In genomic region chr2:24416668-24417067, GRCm38 (mm10) we compare ENCODE assay signal across 8 mouse cellular contexts. TPM values are rescaled to one million over a fixed set of nuclear protein-coding genes. Genes with fewer than 3 reads are reported as not detected.
DNase-seq lines count a peak whose midpoint lies in the region; ATAC-seq and TF ChIP-seq lines count a peak whose summit lies in the region.
"Had no signal": no experiment of that assay in that cellular context is flagged by ENCODE, and none has a peak within 500 bp of the region (broad histone marks: within the 10 kb centered on the region; RNA-seq: fewer than 3 reads in every experiment).

No protein-coding gene starts in this region.

- peak; percentile 21 for DNase-seq in thymus, adult 2 months
- no peak for DNase-seq in thymus, postnatal 0 days (ENCODE audit: low spot score)
- DNase-seq in hindbrain, postnatal 0 days (ENCODE audit: low spot score), result peak; percentile 54
- DNase-seq in midbrain, embryonic 10.5 days (ENCODE audit: low spot score), result peak; percentile 14
- DNase-seq in stomach, postnatal 0 days (ENCODE audit: low spot score), result no peak
- DNase-seq in cerebellum, adult 11-12 months, result no peak
- no peak for DNase-seq in frontal cortex, postnatal 36 days (ENCODE audit: low spot score in 2 of 2)
- DNase-seq: lung, postnatal 4 days had no signal

- no peak overlapping the region for H3K4me3 ChIP-seq in thymus, adult 2 months (ENCODE audit: control insufficient read depth, insufficient read depth, low read length)
- H3K4me3 ChIP-seq in hindbrain, postnatal 0 days (ENCODE audit: low read length), result no peak overlapping the region
- no peak overlapping the region for H3K4me3 ChIP-seq in midbrain, embryonic 10.5 days
- no peak overlapping the region for H3K4me3 ChIP-seq in stomach, postnatal 0 days (ENCODE audit: low read depth, low read length)

- no peak overlapping the region for H3K27ac ChIP-seq in thymus, adult 2 months (ENCODE audit: control insufficient read depth, insufficient read depth, low read length)
- H3K27ac ChIP-seq in hindbrain, postnatal 0 days, result peak overlapping the region; percentile 27; the same call in 1 of the 2 replicates
- no peak overlapping the region; the same call in 1 of the 2 replicates for H3K27ac ChIP-seq in midbrain, embryonic 10.5 days (replicated peaks)
- no peak overlapping the region for H3K27ac ChIP-seq in stomach, postnatal 0 days (replicated peaks)

- no peak overlapping the region for H3K4me2 ChIP-seq in hindbrain, postnatal 0 days (ENCODE audit: low read depth, low read length)
- H3K4me2 ChIP-seq in stomach, postnatal 0 days (replicated peaks; ENCODE audit: low read depth), result no peak overlapping the region

- ATAC-seq in hindbrain, postnatal 0 days, result peak; percentile 67
- ATAC-seq in stomach, postnatal 0 days (ENCODE audit: low FRiP score, low TSS enrichment), result 0 out of 2 replicates have a peak, but pooled peaks have one; percentile 25

- H3K9ac ChIP-seq in hindbrain, postnatal 0 days (replicated peaks; ENCODE audit: low read length), result no peak overlapping the region
- no peak overlapping the region for H3K9ac ChIP-seq in stomach, postnatal 0 days (ENCODE audit: low read length)

- no peak for TF ChIP-seq CTCF in thymus, adult 2 months (IDR thresholded peaks at IDR 0.05; ENCODE audit: borderline replicate concordance, control insufficient read depth, extremely low read depth, insufficient read depth, low read length, poor library complexity)
- no peak for TF ChIP-seq CTCF in hindbrain, postnatal 0 days (IDR thresholded peaks at IDR 0.05; ENCODE audit: low read depth)
- no peak for TF ChIP-seq CTCF in stomach, postnatal 0 days (IDR thresholded peaks at IDR 0.05; ENCODE audit: low read depth)

- no peaks in the 10 kb centered on the region for H3K4me1 ChIP-seq in thymus, adult 2 months (replicated peaks; ENCODE audit: control insufficient read depth, insufficient read depth, low read length)
- H3K4me1 ChIP-seq in hindbrain, postnatal 0 days (ENCODE audit: insufficient read depth, low read length), result 0 out of 2 replicates have a peak, but pooled peaks cover 7% of the 10 kb centered on the region
- peaks cover 17% of the 10 kb centered on the region for H3K4me1 ChIP-seq in midbrain, embryonic 10.5 days
- no peaks in the 10 kb centered on the region for H3K4me1 ChIP-seq in stomach, postnatal 0 days (replicated peaks; ENCODE audit: control insufficient read depth, insufficient read depth)

- no peaks in the 10 kb centered on the region for H3K27me3 ChIP-seq in thymus, adult 2 months (ENCODE audit: control insufficient read depth, insufficient read depth, low read length)
- no peaks in the 10 kb centered on the region for H3K27me3 ChIP-seq in hindbrain, postnatal 0 days (ENCODE audit: insufficient read depth, low read length)
- H3K27me3 ChIP-seq in midbrain, embryonic 10.5 days (ENCODE audit: low read depth, poor library complexity, severe bottlenecking), result peaks cover 12% of the 10 kb centered on the region
- no peaks in the 10 kb centered on the region for H3K27me3 ChIP-seq in stomach, postnatal 0 days (ENCODE audit: control insufficient read depth, insufficient read depth, low read length)

- WGBS in thymus, adult 2 months, result 31% methylated on average over 9 of the region's 9 CpGs
- WGBS in hindbrain, postnatal 0 days, result 6% methylated on average over 9 of the region's 9 CpGs
- WGBS in midbrain, embryonic 10.5 days, result 9% methylated on average over 9 of the region's 9 CpGs
- 25% methylated on average over 9 of the region's 9 CpGs for WGBS in stomach, postnatal 0 days

- no peak for TF ChIP-seq EP300 in stomach, postnatal 0 days (optimal IDR thresholded peaks at IDR 0.05)

- no peaks in the 10 kb centered on the region for H3K36me3 ChIP-seq in thymus, adult 2 months (ENCODE audit: control insufficient read depth, insufficient read depth, low read length)
- no peaks in the 10 kb centered on the region for H3K36me3 ChIP-seq in hindbrain, postnatal 0 days (ENCODE audit: insufficient read depth, low read length)
- H3K36me3 ChIP-seq in midbrain, embryonic 10.5 days, result peaks cover 9% of the 10 kb centered on the region; the same call in 1 of the 2 replicates
- H3K36me3 ChIP-seq in stomach, postnatal 0 days (ENCODE audit: control insufficient read depth, insufficient read depth, low read length), result no peaks in the 10 kb centered on the region

- TF ChIP-seq POLR2A in thymus, adult 2 months (IDR thresholded peaks at IDR 0.05; ENCODE audit: control insufficient read depth, extremely low read depth, insufficient read depth, low read length, poor library complexity), result no peak

- H3K9me3 ChIP-seq in hindbrain, postnatal 0 days (ENCODE audit: low read length), result no peaks in the 10 kb centered on the region
- no peaks in the 10 kb centered on the region for H3K9me3 ChIP-seq in midbrain, embryonic 10.5 days (replicated peaks)
- no peaks in the 10 kb centered on the region for H3K9me3 ChIP-seq in stomach, postnatal 0 days (ENCODE audit: control insufficient read depth, low read length)

RNA-seq across cellular contexts. Expression of gene Psd4, which starts 49.3 kb away (rescaled TPM):
- polyA plus RNA-seq in thymus, adult 2 months (2012; rRNA removed), result 87.7 and 95.6 TPM in 2 replicates
- polyA plus RNA-seq in thymus, postnatal 0 days (2015; fragmentation: Nextera tagmentation; extraction: Ambion mirVana), result 39.5 and 42.1 TPM in 2 replicates
- 1.3 and 7.0 TPM in 2 replicates for total RNA-seq in hindbrain, postnatal 0 days (2014; rRNA removed)
- polyA plus RNA-seq in hindbrain, postnatal 0 days (2015; fragmentation: Nextera tagmentation; extraction: Ambion mirVana), result 0.71 and 1.2 TPM in 2 replicates
- 0.46 and 1.1 TPM in 2 replicates for polyA plus RNA-seq in midbrain, embryonic 10.5 days (2016; fragmentation: Nextera tagmentation; extraction: Ambion mirVana)
- 9.2 and 10.2 TPM in 2 replicates for polyA plus RNA-seq in stomach, postnatal 0 days (2015; fragmentation: Nextera tagmentation; extraction: Ambion mirVana)

RNA-seq across cellular contexts. Expression of gene Pax8, which starts 58.7 kb away (rescaled TPM):
- polyA plus RNA-seq in thymus, adult 2 months (2012; rRNA removed), result 0.08 and 0.14 TPM in 2 replicates
- 0.07 and 0.17 TPM in 2 replicates for polyA plus RNA-seq in thymus, postnatal 0 days (2015; fragmentation: Nextera tagmentation; extraction: Ambion mirVana)
- 32.0 and 44.4 TPM in 2 replicates for total RNA-seq in hindbrain, postnatal 0 days (2014; rRNA removed)
- 14.8 and 16.3 TPM in 2 replicates for polyA plus RNA-seq in hindbrain, postnatal 0 days (2015; fragmentation: Nextera tagmentation; extraction: Ambion mirVana)
- polyA plus RNA-seq in midbrain, embryonic 10.5 days (2016; fragmentation: Nextera tagmentation; extraction: Ambion mirVana), result 6.8 and 7.2 TPM in 2 replicates
- 0.08 and 0.15 TPM in 2 replicates for polyA plus RNA-seq in stomach, postnatal 0 days (2015; fragmentation: Nextera tagmentation; extraction: Ambion mirVana)

Comparison
In these comparisons a context has a peak if more than half of its experiments do, and no peak if none do; other contexts are left out.
1. DNase-seq: peak in thymus, adult 2 months (single experiment), hindbrain, postnatal 0 days (single experiment) and midbrain, embryonic 10.5 days (single experiment); none in thymus, postnatal 0 days (single experiment), stomach, postnatal 0 days (single experiment), cerebellum, adult 11-12 months (single experiment) and frontal cortex, postnatal 36 days (0 of 2).